In the genomic region with DNA sequence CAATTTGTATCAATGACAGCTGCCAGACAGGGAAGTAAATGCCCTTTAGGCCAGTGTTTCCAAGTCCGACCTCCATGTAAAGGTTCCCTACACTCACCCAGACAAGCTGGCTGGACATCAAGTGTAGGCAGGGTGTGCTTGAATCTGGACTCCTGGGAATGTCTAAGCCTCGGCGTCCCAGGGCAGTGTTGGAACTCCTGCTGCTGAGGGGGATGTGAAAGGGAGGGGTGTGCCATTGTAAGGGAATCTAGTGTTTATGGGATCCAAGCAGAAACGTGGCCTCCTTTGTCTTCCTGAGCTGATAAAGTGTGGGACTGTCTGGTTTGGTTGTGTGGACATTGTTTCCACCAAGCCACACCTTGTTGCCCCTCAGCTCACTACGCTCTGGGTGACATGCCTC, we compare ENCODE assay signal across 28 mouse cellular contexts.
A peak's percentile ranks its signal among the peaks of the same experiment; 100 is the strongest.
DNase-seq lines count a peak whose midpoint lies in the region; ATAC-seq lines count a peak whose summit lies in the region.
"Had no signal": no experiment of that assay in that cellular context is flagged by ENCODE, and none has a peak within 500 bp of the region (broad histone marks: within the 10 kb centered on the region; RNA-seq: fewer than 3 reads in every experiment).

No protein-coding gene starts in this region.

- no peak overlapping the region for H3K4me2 ChIP-seq in heart, embryonic 12.5 days
- no peak overlapping the region for H3K4me2 ChIP-seq in midbrain, embryonic 14.5 days (ENCODE audit: low read length)
- H3K4me2 ChIP-seq: forebrain, embryonic 13.5 days; hindbrain, embryonic 12.5 days; intestine, embryonic 15.5 days; liver, embryonic 12.5 days; midbrain, embryonic 11.5 days; neural tube, embryonic 12.5 days had no signal

- 33% methylated on average over 5 of the region's 5 CpGs for WGBS in heart, embryonic 12.5 days
- WGBS in midbrain, embryonic 10.5 days, result 50% methylated on average over 5 of the region's 5 CpGs
- WGBS in midbrain, embryonic 14.5 days, result 37% methylated on average over 5 of the region's 5 CpGs

- H3K36me3 ChIP-seq in heart, embryonic 12.5 days, result no peaks in the 10 kb centered on the region
- no peaks in the 10 kb centered on the region for H3K36me3 ChIP-seq in midbrain, embryonic 10.5 days
- no peaks in the 10 kb centered on the region for H3K36me3 ChIP-seq in midbrain, embryonic 14.5 days (ENCODE audit: control insufficient read depth, insufficient read depth, low read length)
- H3K36me3 ChIP-seq: G1E; hindbrain, embryonic 12.5 days; intestine, embryonic 15.5 days; liver, embryonic 12.5 days; neural tube, embryonic 12.5 days had no signal

- H3K9me3 ChIP-seq in heart, embryonic 12.5 days (replicated peaks), result no peaks in the 10 kb centered on the region
- H3K9me3 ChIP-seq in midbrain, embryonic 10.5 days (replicated peaks), result no peaks in the 10 kb centered on the region
- H3K9me3 ChIP-seq in midbrain, embryonic 14.5 days (ENCODE audit: control insufficient read depth, low read length), result no peaks in the 10 kb centered on the region
- H3K9me3 ChIP-seq: forebrain, embryonic 13.5 days; hindbrain, embryonic 12.5 days; intestine, embryonic 15.5 days; liver, embryonic 12.5 days; neural tube, embryonic 12.5 days had no signal

- ATAC-seq in heart, embryonic 12.5 days (ENCODE audit: insufficient number of reproducible peaks, low FRiP score), result peak; percentile 67; the same call in 1 of the 2 replicates
- ATAC-seq in midbrain, embryonic 14.5 days (ENCODE audit: low FRiP score, low TSS enrichment), result no peak
- ATAC-seq: forebrain, embryonic 13.5 days; hindbrain, postnatal 0 days; intestine, embryonic 15.5 days; liver, embryonic 12.5 days; liver, postnatal 0 days; Patski had no signal

- 0 out of 2 replicates have a peak, but pooled peaks cover 5% of the 10 kb centered on the region for H3K27me3 ChIP-seq in heart, embryonic 12.5 days (replicated peaks)
- peaks cover 45% of the 10 kb centered on the region for H3K27me3 ChIP-seq in midbrain, embryonic 10.5 days (ENCODE audit: low read depth, poor library complexity, severe bottlenecking)
- no peaks in the 10 kb centered on the region for H3K27me3 ChIP-seq in midbrain, embryonic 14.5 days (ENCODE audit: control insufficient read depth, insufficient read depth, low read length)
- H3K27me3 ChIP-seq: forebrain, embryonic 13.5 days; hindbrain, embryonic 12.5 days; intestine, embryonic 15.5 days; liver, embryonic 12.5 days; neural tube, embryonic 12.5 days; Patski had no signal

- peak overlapping the region; percentile 43; the same call in 1 of the 2 replicates for H3K27ac ChIP-seq in heart, embryonic 12.5 days (ENCODE audit: poor library complexity, severe bottlenecking)
- H3K27ac ChIP-seq in midbrain, embryonic 10.5 days (replicated peaks), result 0 out of 2 replicates have a peak overlapping the region, but pooled peaks have one; percentile 4
- no peak overlapping the region for H3K27ac ChIP-seq in midbrain, embryonic 14.5 days (replicated peaks; ENCODE audit: low read depth, low read length)
- H3K27ac ChIP-seq: forebrain, embryonic 13.5 days; hindbrain, embryonic 12.5 days; hindbrain, postnatal 0 days; intestine, embryonic 15.5 days; liver, embryonic 12.5 days; neural tube, embryonic 12.5 days had no signal

- intact Hi-C loops in heart, postnatal 36 days (cut with DNase I), result no loop called here

- H3K4me3 ChIP-seq in heart, embryonic 12.5 days, result no peak overlapping the region
- no peak overlapping the region for H3K4me3 ChIP-seq in midbrain, embryonic 10.5 days
- no peak overlapping the region for H3K4me3 ChIP-seq in midbrain, embryonic 14.5 days (replicated peaks; ENCODE audit: low read depth, low read length)
- H3K4me3 ChIP-seq: forebrain, embryonic 13.5 days; hindbrain, embryonic 12.5 days; intestine, embryonic 15.5 days; liver, embryonic 12.5 days; myocyte; neural tube, embryonic 12.5 days had no signal

- H3K9ac ChIP-seq in heart, embryonic 12.5 days, result no peak overlapping the region
- H3K9ac ChIP-seq in midbrain, embryonic 14.5 days (replicated peaks; ENCODE audit: low read length), result no peak overlapping the region
- H3K9ac ChIP-seq: forebrain, embryonic 13.5 days; hindbrain, embryonic 12.5 days; intestine, embryonic 15.5 days; liver, embryonic 12.5 days; liver, postnatal 0 days; neural tube, embryonic 12.5 days had no signal

- no peak for DNase-seq in heart, postnatal 36 days
- DNase-seq in midbrain, embryonic 10.5 days (ENCODE audit: low spot score), result no peak
- no peak for DNase-seq in midbrain, embryonic 14.5 days
- DNase-seq in lung, postnatal 10 days, result peak; percentile 36
- DNase-seq in embryo, embryonic 11 days, result no peak
- no peak for DNase-seq in MN1 (ENCODE audit: low spot score)
- no peak for DNase-seq in kidney, postnatal 10 days
- DNase-seq: adrenal gland, adult 8-10 months; cerebellum, adult 2 months; cerebellum, postnatal 14 days; gastrocnemius, postnatal 10 days; heart, postnatal 10 days; kidney, adult 8-10 months; kidney, postnatal 14 days; liver, postnatal 0 days; right cerebral cortex, postnatal 4 days; thymus, postnatal 4 days had no signal

- peaks cover 15% of the 10 kb centered on the region for H3K4me1 ChIP-seq in heart, embryonic 12.5 days (replicated peaks)
- peaks cover 19% of the 10 kb centered on the region for H3K4me1 ChIP-seq in midbrain, embryonic 10.5 days
- no peaks in the 10 kb centered on the region for H3K4me1 ChIP-seq in midbrain, embryonic 14.5 days (ENCODE audit: control insufficient read depth, insufficient read depth, low read length)
- H3K4me1 ChIP-seq: forebrain, embryonic 13.5 days; hindbrain, embryonic 12.5 days; intestine, embryonic 15.5 days; liver, embryonic 12.5 days; neural tube, embryonic 12.5 days had no signal
